Mouse (Mus musculus) layer of hippocampus, adult 2 months (tissue): ENCODE results near the gene Anxa5. TPM values are rescaled to one million over a fixed set of nuclear protein-coding genes. Genes with fewer than 3 reads are reported as not detected.

ENCODE experiments used
- DNase-seq, 2 experiments: peaks; one replicate each; pipeline ENCODE4 v3.0.0; 2022; ENCODE audit warnings: low spot score in 2 of 2
- H3K27ac ChIP-seq: fragments of 200-600 bp; 2 replicates; pipeline ENCODE4 v1.8.1; 2022
- H3K4me3 ChIP-seq: fragments of 200-600 bp; 2 replicates; pipeline ENCODE4 v1.8.1; 2022; ENCODE audit warnings: mild to moderate bottlenecking
- CTCF ChIP-seq: fragments of 200-600 bp; conservative IDR thresholded peaks from 2 replicates; pipeline ENCODE4 v1.8.1; 2022; ENCODE audit warnings: antibody characterized with exemption, mild to moderate bottlenecking, moderate library complexity
- total RNA-seq, 2 experiments: library from RNA; stranded (reverse); gene quantifications; 2 replicates each; pipeline ENCODE4 v1.2.3; 2021

Gene Anxa5
- total RNA-seq, 2 experiments from 2014 or later, result 48.6 to 53.4 TPM

DNA sequence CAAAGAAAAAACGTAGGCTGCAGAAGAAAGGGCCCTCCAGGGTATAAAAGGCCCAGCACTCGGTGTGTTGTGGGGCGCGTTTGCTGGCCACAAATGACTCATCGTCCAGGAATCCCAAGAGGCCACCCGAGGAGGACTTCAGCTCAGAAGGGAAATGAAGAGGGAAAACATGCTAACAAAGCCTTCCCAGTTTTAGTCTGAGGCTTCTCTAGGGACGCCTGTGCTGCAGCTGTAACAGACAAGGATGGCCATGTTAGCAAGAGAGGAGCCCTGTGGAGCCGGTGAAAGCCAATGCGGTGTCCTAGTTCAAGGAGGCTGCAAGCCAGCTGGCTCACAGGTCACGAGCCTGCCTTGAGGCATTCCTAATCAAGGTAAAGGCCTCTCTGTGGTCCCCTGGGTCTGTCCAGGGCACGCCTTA is 6.1 kb upstream of the Anxa5 start:
- no peak for DNase-seq
- TF ChIP-seq CTCF, result no peak

DNA sequence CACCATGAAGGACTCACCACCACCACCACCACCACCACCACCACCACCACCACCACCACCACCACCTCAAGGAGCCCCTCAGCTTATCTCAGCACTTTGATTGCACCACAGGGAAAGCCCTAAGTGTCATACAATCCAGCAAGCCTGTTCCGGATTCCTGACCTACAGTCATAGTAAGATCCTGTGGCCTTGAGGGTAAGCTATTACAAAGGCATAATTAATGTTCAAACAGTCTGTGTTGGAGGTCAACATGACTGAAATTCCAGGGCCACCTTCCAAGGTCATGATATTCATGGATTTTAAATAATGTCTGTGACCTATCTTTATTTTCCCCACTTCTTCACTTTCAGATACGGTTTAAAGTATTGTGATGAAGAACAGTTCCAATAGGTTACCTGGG is 4.8 kb upstream of the Anxa5 start:
- no peak for TF ChIP-seq CTCF
- Histone ChIP-seq H3K27ac (no peak overlapping the region), H3K4me3 (no peak overlapping the region)
- no peak for DNase-seq

More for the DNA sequence above, 6.1 kb upstream of the Anxa5 start:
- no peak overlapping the region for H3K4me3 ChIP-seq
- H3K27ac ChIP-seq, result peak overlapping the region; percentile 36

DNA sequence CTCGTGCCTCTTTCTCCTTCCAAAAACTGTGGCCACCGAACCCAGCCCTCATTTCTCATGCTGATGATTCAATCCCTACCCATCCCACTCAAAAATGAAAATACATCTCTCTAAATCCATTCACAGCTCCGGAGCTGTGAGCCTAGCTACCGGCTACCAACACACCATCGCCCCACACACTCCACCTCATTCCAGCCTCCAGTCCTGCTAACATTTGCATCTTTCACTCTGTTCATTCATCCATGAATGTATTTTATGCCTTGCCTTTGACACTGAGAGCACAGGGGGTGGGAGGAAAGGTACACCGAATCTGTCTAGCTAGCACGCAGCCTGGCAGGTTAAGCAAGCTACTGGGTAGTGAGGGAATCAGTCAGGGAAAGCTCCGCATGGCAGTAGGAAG is 3.1 kb upstream of the Anxa5 start:
- TF ChIP-seq CTCF, result no peak
- H3K4me3 ChIP-seq, result no peak overlapping the region
- H3K27ac ChIP-seq, result no peak overlapping the region
- DNase-seq, result no peak

DNA sequence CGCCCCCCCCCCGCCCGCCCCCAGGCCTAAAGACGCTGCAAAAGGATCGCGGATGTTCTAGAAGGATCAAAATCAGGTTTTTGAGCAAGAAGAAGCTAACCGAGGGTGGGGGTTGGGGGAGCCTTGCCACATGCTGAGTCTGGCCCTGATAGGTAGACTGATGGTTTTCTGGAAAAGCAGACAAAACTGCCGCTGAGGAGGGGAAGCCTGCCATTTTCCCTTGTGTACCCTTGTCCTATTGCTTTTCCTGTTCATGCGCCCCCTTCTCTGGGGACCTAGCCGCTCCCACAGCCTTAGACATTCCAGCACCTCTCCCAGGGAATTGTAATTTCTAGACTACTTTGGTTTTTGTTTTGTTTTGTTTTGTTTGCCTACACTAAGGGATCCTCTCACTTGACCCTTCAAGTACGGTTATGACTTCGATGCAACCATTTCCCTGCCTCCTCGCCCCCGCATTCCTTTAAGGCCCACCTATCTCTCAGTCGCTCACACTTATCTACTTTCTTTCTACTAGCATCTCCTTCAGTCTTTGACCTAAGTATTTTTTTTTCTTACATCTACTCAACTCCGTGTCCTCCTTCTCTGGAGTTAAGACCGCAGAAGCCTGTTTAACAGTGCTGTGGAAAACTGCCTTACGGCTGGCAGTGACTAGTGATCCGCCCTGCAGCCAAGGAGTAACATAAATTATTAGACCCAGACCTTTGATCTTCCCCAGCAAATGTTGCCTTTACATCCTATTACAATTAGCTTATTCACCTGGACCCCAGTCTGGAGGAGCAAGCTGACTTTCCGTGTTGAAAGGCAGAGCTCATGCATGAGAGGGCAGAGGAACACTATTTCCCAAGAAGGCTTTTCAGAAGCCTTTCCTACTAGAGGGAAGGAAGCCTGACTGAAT is 814 bp upstream of the Anxa5 start:
- no peak for TF ChIP-seq CTCF
- peak overlapping the region; percentile 85 for H3K4me3 ChIP-seq
- peak overlapping the region; percentile 87 for H3K27ac ChIP-seq
- no peak for DNase-seq

DNA sequence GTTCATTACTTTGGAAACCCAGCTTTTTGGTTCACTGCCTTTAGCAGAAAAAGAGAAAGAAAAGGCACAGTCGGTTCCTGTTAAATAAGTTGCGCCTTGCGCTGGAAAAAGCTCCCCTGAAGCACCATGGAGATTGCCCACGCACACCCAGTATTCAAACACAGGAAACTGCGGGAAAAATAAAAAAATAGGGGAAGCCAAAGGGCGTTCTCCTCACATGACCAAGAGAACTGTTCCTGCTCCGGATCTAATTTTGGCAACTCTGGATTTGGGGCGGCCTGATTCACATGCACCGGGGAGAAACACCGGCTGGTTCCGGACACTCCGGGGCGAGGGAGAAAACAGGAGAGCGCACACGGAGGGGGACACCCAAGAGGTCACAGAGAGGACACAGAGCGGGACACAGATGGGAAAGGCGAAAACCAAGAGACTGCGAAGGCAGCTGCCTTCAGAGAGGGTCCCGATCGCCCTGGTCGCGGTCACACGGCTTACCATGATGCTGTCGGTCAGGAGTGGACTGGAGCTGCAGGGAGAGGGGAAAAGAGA is 683 bp downstream of the Anxa5 start:
- peak; percentile 16 to 44 for DNase-seq
- Histone ChIP-seq H3K27ac (peak overlapping the region; percentile 87), H3K4me3 (peak overlapping the region; percentile 85)
- no peak for TF ChIP-seq CTCF

DNA sequence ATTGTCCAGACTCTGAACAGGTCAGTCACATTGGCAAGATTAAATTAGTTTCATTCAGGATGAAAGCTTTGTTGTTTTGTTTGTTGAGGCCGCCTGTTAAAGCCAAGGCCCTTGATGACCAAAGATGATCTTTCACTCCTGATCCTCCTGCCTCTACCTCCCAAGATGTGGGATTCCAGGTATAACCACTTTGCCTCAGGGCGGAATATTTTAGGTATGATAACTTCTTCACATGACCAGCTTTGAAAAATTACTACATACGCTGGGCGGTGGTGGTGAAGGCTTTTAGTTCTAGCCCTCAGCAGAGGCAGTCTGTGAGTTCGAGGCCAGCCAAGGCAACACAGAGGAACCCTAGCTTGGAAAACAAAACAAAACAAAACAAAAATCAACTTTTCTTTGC is 1.3 kb downstream of the Anxa5 start:
- H3K4me3 ChIP-seq, result peak overlapping the region; percentile 85
- peak overlapping the region; percentile 87 for H3K27ac ChIP-seq
- DNase-seq, result no peak
- no peak for TF ChIP-seq CTCF

DNA sequence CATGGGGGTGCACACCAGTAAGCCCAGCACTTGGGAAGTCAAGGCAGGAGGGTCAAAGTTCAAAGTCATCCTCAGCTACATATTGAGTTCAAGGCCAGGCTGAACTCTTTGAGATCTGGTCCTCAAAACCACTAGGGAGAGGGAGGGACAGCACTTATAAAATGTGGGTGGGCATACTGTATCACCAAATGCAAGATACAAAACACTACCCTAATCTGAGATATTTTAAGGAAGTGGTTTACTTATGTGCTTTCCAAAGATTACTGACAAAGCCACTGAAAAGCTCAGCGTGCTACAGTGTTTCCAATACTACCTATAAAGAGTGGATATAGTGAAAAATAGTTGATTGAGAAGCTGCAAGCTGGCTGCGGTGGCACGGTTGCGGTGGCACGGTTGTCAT is 2.5 kb downstream of the Anxa5 start:
- DNase-seq, result no peak

DNA sequence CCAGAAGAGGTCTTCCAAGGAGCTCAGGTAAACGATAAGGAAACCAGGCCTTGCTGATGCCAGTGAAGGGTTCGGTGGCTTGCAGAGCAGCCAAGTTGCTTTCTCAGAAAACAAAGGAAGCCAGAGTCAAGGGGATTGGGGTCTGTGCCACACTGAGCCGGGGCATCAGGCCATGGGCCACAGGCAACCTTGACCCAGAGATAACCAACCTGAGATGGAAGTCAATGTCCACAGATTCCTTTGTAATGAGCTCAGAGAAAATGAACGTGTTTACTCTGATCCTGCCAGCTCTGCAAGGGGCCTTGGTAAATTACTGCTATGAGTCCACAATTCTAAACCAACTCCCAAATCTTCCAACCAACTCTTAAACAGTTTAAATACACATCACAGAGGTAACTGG is 3.8 kb downstream of the Anxa5 start:
- no peak for TF ChIP-seq CTCF
- H3K4me3 ChIP-seq, result no peak overlapping the region
- DNase-seq, result no peak
- H3K27ac ChIP-seq, result no peak overlapping the region

More for the DNA sequence above, 2.5 kb downstream of the Anxa5 start:
- no peak overlapping the region for H3K27ac ChIP-seq
- H3K4me3 ChIP-seq, result no peak overlapping the region
- no peak for TF ChIP-seq CTCF

DNA sequence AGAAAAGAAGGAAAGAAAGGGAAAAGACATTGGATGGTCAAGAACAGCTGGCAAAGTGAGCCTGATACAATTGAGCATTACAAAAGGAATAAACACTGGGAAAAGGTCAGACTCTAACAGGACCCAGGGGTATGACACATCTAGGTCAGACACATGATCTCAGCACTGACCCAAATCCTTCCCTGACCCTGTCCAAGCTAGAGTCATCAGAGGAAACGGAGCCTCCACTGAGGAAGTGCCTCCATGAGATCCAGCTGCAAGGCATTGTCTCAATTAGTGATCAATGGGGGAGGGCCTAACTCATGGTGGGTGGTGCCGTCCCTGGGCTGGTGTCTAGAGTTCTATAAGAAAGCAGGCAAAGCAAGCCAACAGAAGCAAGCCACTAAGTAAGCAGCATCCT is 6.8 kb downstream of the Anxa5 start:
- no peak for DNase-seq
- H3K4me3 ChIP-seq, result no peak overlapping the region

DNA sequence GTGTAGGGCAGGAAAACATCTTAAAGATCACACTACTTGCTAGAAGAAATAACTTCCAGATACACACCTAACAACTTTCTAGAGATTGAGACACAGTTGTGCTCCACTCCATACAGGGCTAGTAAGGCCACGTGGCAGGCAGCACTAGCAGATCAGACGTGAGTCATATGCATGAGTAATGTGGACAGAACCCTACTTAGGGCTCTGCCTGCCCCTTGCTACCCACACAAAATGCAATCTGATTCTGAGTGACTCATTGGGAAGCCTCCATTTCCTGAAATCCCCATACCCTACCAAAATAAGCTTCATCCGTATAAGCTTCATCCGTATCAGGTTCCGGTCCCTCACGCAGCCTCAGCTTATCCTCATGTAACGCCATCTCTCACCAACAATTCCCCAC is 8.1 kb downstream of the Anxa5 start:
- TF ChIP-seq CTCF, result no peak
- DNase-seq, result no peak
- H3K27ac ChIP-seq, result no peak overlapping the region
- H3K4me3 ChIP-seq, result no peak overlapping the region

More for the DNA sequence above, 6.8 kb downstream of the Anxa5 start:
- TF ChIP-seq CTCF, result no peak
- no peak overlapping the region for H3K27ac ChIP-seq

DNA sequence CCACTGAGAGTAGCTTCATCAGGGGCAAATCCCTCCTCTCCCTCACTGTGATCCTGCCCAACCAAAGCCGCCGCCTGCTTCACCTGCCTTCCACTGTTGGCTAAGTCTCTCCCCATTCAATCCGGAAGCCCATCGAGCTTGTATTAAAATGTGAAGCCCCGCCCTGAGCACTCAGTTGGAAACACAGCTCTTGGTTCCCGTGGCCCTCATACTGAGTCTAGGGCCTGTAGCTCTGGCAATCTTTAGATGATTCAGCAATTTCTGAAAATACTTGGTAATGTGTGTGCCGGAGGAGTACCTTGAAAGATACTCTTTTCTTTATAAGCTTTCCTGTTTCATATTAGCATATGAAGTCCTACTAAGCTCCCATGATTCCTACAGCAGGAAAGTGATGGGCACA is 10.2 kb downstream of the Anxa5 start:
- Histone ChIP-seq H3K4me3 (no peak overlapping the region), H3K27ac (no peak overlapping the region)
- no peak for TF ChIP-seq CTCF
- no peak for DNase-seq

DNA sequence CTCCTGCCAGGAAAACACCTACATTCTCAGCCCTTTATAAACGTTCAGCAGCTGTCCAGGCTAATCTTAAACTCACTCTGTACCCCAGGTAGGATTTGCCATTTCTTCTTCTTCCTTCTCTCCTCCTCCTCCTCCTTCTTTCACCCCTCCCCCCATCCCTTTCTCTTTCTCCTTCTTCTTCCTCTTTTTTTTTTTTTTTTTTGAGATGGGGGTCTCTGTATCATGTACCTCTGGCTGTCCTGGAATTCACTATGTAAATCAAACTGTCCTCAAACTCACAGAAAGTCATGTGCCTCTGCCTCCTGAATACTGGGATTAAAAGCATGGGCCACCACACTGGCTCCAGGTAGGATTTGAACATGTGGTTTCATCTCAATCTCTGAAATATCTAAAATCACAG is 13.3 kb downstream of the Anxa5 start:
- TF ChIP-seq CTCF, result no peak
- no peak for DNase-seq
- Histone ChIP-seq H3K27ac (no peak overlapping the region), H3K4me3 (no peak overlapping the region)

DNA sequence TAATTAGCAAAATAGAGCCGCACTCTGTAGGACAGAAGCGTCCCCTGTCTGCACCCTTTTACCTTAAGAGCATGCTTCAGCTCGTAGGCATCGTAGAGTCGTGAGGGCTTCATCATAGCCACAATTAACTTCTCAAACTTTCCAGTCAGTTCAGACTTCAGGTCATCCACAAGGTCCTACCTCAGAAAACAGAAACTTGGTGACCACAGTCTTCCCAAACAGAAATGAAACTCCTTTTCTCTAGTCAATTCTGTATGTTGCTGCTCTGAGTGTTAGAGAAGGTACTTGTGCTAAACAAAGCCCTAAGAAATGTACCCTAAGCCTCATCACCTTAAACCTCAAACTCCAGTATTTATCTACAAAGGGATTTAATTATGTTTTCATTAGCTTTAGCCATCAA is 13.9 kb downstream of the Anxa5 start:
- DNase-seq, result no peak
- TF ChIP-seq CTCF, result no peak
- Histone ChIP-seq H3K4me3 (no peak overlapping the region), H3K27ac (no peak overlapping the region)

DNA sequence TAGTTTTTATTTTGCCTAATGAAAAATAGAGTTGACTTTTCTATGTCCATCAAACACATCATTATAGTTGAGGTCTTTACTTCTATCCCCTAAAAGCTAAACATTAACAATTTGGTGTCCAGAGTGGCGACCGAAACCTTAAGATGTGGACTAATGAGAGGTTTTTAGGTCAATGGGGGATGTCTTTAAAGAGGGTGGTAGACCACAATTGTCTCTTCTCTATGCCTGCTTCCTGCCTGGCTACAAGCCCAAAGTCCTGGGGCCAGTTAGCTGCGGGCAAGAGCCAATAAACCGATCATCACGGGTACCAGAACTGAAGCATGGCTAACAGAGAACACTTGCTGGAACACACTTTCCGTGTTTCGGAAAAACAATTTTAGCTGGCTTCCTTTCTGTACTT is 15.0 kb downstream of the Anxa5 start:
- TF ChIP-seq CTCF, result no peak
- DNase-seq, result no peak
- Histone ChIP-seq H3K4me3 (no peak overlapping the region), H3K27ac (no peak overlapping the region)
